Mouse (Mus musculus) ES-E14 (cell line): ENCODE measurements around the gene Sorcs2. TPM values are rescaled to one million over a fixed set of nuclear protein-coding genes. Genes with fewer than 3 reads are reported as not detected.

Source experiments
- DNase-seq: peaks from one replicate; pipeline ENCODE4 v3.0.0-alpha.2; 2013; ENCODE audit warnings: low read depth, low spot score
- H3K27ac ChIP-seq: 2 replicates; pipeline ENCODE4 v1.5.1; 2012; ENCODE audit warnings: low read depth, mild to moderate bottlenecking, low read length, moderate library complexity, mixed read lengths; ENCODE audit not compliant: poor library complexity, insufficient read depth, severe bottlenecking
- H3K36me3 ChIP-seq: 2 replicates; pipeline ENCODE4 v1.6.1; 2012; ENCODE audit warnings: mild to moderate bottlenecking, low read length, moderate library complexity, mixed read lengths; ENCODE audit not compliant: control insufficient read depth, poor library complexity, insufficient read depth, severe bottlenecking
- H3K4me1 ChIP-seq, 2 experiments: fragments of 150-350 bp in 1 of 2; sonication (generic) in 1 of 2; 2 replicates each; pipeline ENCODE4 v1.6.1; 2012; ENCODE audit warnings: low read length in 2 of 2, mild to moderate bottlenecking in 1 of 2, mixed read lengths in 1 of 2; ENCODE audit not compliant: control insufficient read depth in 2 of 2, insufficient read depth in 2 of 2, poor library complexity in 1 of 2
- H3K4me3 ChIP-seq, 2 experiments: fragments of 150-350 bp in 1 of 2; sonication (generic) in 1 of 2; 2 replicates each; pipeline ENCODE4 v1.5.1; 2012; ENCODE audit warnings: low read length in 2 of 2, low read depth in 1 of 2, mild to moderate bottlenecking in 1 of 2, mixed read lengths in 1 of 2; ENCODE audit not compliant: insufficient read depth in 1 of 2, poor library complexity in 1 of 2, severe bottlenecking in 1 of 2
- H3K9ac ChIP-seq: 2 replicates; pipeline ENCODE4 v1.6.1; 2012; ENCODE audit warnings: low read depth, mild to moderate bottlenecking, low read length, mixed read lengths; ENCODE audit not compliant: poor library complexity, insufficient read depth, severe bottlenecking
- H3K9me3 ChIP-seq: fragments of 150-350 bp; sonication (generic); 2 replicates; pipeline ENCODE4 v1.6.1; 2012; ENCODE audit warnings: low read depth, mild to moderate bottlenecking, low read length; ENCODE audit not compliant: control insufficient read depth, insufficient read depth
- CHD2 ChIP-seq: IDR thresholded peaks from 2 replicates; pipeline ENCODE4 v1.6.1; 2014; ENCODE audit warnings: mild to moderate bottlenecking, low read depth, low read length, inconsistent platforms
- HCFC1 ChIP-seq: IDR thresholded peaks from 2 replicates; pipeline ENCODE4 v1.6.1; 2012; ENCODE audit warnings: low read length, inconsistent platforms, borderline replicate concordance; ENCODE audit not compliant: insufficient read depth
- MAFK ChIP-seq: IDR thresholded peaks from 2 replicates; pipeline ENCODE4 v1.6.1; 2014; ENCODE audit warnings: mild to moderate bottlenecking, low read depth, low read length, inconsistent platforms; ENCODE audit not compliant: insufficient read depth
- ZC3H11A ChIP-seq: IDR thresholded peaks from 2 replicates; pipeline ENCODE4 v1.6.1; 2012; ENCODE audit warnings: low read depth, mild to moderate bottlenecking, inconsistent platforms, low read length, borderline replicate concordance
- ZNF384 ChIP-seq: IDR thresholded peaks from 2 replicates; pipeline ENCODE4 v1.6.1; 2012; ENCODE audit warnings: low read depth, low read length, inconsistent platforms
- in situ Hi-C, 2 experiments: fragments of 600-800 bp; cut with MboI; formaldehyde crosslinking; loops; one replicate each; pipeline ENCODE4 v1.15.1; 2025; ENCODE audit warnings: low sequenced_read_pairs in 2 of 2, inconsistent platforms in 1 of 2; ENCODE audit not compliant: unreplicated experiment in 2 of 2
- total RNA-seq: library from RNA; depleted of rRNA; stranded (reverse); fragments of 300-350 nt; gene quantifications from 2 replicates; pipeline ENCODE4 v1.2.3, GENCODE M21; 2012

Gene Sorcs2
- total RNA-seq, 1 experiment: 5.4 TPM

DNA sequence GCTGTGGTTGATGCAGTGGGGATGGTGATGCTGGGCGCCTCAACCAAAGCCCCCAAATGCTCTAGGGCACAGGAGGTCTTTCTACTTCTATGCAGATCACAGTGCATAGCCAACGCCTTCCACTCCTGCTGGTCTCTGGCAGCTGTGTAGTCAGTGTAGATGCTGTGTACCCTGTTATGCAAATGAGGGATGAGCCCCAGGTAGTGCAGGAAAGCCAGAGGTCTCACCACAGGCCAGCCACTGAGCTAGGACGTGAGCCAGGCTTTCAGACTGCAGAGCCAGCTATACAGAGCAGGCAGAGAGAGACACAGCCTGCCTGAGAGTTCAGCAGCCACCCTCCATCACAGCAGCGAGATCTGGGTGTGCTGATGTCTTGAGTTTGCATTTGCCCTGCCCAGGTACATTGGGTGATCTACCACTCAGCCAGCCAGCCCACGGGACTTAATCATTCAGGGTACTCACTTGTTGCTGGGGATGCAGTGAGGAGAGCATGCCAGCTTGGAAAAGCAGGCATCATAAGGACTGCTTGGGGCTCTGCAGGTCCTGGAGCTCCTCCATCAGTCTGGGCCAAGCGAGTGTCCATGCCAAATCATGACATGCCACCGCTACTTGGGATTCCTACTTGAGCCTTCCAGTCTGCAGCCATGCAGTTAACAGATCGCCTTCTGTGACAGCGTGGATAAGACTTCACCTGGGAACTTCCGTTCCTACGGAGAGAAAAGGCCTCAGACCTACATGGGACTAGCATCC is 407.8 kb downstream of the Sorcs2 start:
- Histone ChIP-seq H3K27ac (peak overlapping the region; percentile 15; the same call in 1 of the 2 replicates), H3K4me3 (no peak overlapping the region), H3K9me3 (no peaks in the 10 kb centered on the region), H3K9ac (no peak overlapping the region), H3K4me1 (peaks cover 0 to 17% of the 10 kb centered on the region in 2 experiments; a peak in 2 of 4 replicates), H3K36me3 (no peaks in the 10 kb centered on the region)
- no peak for TF ChIP-seq ZC3H11A
- no peak for TF ChIP-seq ZNF384
- no peak for TF ChIP-seq MAFK
- TF ChIP-seq HCFC1: no peak
- no peak for TF ChIP-seq CHD2
- no peak for DNase-seq
- in situ Hi-C loops: no loop called here

- Histone ChIP-seq H3K9me3 (no peaks in the 10 kb centered on the region), H3K36me3 (no peaks in the 10 kb centered on the region), H3K4me3 (no peak overlapping the region), H3K27ac (no peak overlapping the region), H3K4me1 (peaks cover 0 to 17% of the 10 kb centered on the region in 2 experiments; a peak in 2 of 4 replicates), H3K9ac (no peak overlapping the region)
- TF ChIP-seq MAFK (no peak), CHD2 (no peak), ZNF384 (no peak), HCFC1 (no peak), ZC3H11A (no peak)
- DNase-seq: no peak
- in situ Hi-C loops: no loop called here
Observed at GRCm38 (mm10) chr5:35989506-35989905, 408.4 kb downstream of the Sorcs2 start.

GRCm38 (mm10) chr5:35988085-35988484 is 409.9 kb downstream of the Sorcs2 start:
- H3K27ac ChIP-seq: no peak overlapping the region
- H3K4me1 ChIP-seq: peaks cover 0 to 17% of the 10 kb centered on the region in 2 experiments; a peak in 2 of 4 replicates
- H3K9ac ChIP-seq: no peak overlapping the region
- H3K36me3 ChIP-seq: no peaks in the 10 kb centered on the region
- no peak for DNase-seq
- in situ Hi-C loops: no loop called here
- TF ChIP-seq ZNF384 (no peak), MAFK (no peak), CHD2 (no peak), ZC3H11A (no peak), HCFC1 (no peak)
- no peak overlapping the region for H3K4me3 ChIP-seq
- H3K9me3 ChIP-seq: no peaks in the 10 kb centered on the region

DNA sequence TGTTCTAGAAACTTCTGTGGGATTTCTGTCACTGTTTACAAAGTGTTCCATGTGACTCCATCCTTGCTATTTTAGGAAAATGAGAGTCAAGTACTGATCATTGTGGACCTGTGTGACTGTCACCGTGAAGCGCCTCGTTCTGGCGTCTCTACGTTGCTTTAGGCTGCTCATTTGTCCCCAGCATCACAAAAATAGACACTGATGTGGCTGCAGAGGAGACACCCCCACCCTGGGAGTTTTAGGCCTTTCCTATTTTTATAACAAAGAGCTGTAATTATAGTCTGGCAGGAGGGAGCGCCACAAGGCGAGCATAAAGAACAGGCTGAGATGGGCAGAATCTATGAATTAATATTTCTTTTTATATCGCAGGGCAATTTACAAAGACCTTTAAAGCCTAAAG is 412.3 kb downstream of the Sorcs2 start:
- Histone ChIP-seq H3K9me3 (no peaks in the 10 kb centered on the region), H3K4me1 (peaks cover 0 to 17% of the 10 kb centered on the region in 2 experiments; a peak in 2 of 4 replicates), H3K36me3 (no peaks in the 10 kb centered on the region), H3K4me3 (no peak overlapping the region), H3K9ac (no peak overlapping the region), H3K27ac (no peak overlapping the region)
- no peak for DNase-seq
- in situ Hi-C loops: no loop called here
- TF ChIP-seq CHD2 (no peak), MAFK (no peak), ZC3H11A (no peak), ZNF384 (no peak), HCFC1 (no peak)
